Mouse (Mus musculus) heart, postnatal 10 days (tissue): Measurements from ENCODE around the gene Gyg. TPM values are rescaled to one million over a fixed set of nuclear protein-coding genes. Genes with fewer than 3 reads are reported as not detected.
A peak's percentile ranks its signal among the peaks of the same experiment; 100 is the strongest.

Experiments used
- DNase-seq, 2 experiments: peaks; one replicate each; pipeline ENCODE4 v3.0.0; 2021
- intact Hi-C: fragments of 180-260 bp; cut with DNase I; formaldehyde crosslinking; loops from one replicate; pipeline ENCODE4 v1.15.1; 2025
- total RNA-seq, 2 experiments: library from RNA; stranded (reverse); gene quantifications; 2 replicates each; pipeline ENCODE4 v1.2.3; 2021

Gene Gyg
- total RNA-seq = 100 to 1,000 TPM; 135 to 143 TPM

GRCm38 (mm10) chr3:20154531-20155367 lies at the start of gene Gyg:
Gene Gyg (minus strand): TSS chr3:20155317.
- intact Hi-C loops = loop anchor here (2.0 to 10.0 kb wide), 3 partner anchors 44 to 530 kb away; partner anchors contain the start of gene 1700064H15Rik
- DNase-seq = peak; percentile 73 to 79

GRCm38 (mm10) chr3:20198869-20199268 lies 43.8 kb upstream of the Gyg start:
- peak; percentile 50 to 75 for DNase-seq
- intact Hi-C loops = loop anchor here (1.0 to 10.0 kb wide), 5 partner anchors 44 to 674 kb away; partner anchors contain the start of gene Gyg

- DNase-seq = peak in 1 of 2 experiments; percentile 9
- intact Hi-C loops = loop anchor here (2.0 to 10.0 kb wide), 4 partner anchors 43 to 673 kb away; partner anchors contain the start of gene Gyg
Measured at GRCm38 (mm10) chr3:20197878-20198277, 42.8 kb upstream of the Gyg start.

GRCm38 (mm10) chr3:20188976-20189675 lies 34.0 kb upstream of the Gyg start:
- DNase-seq = no peak
- intact Hi-C loops = no loop called here

GRCm38 (mm10) chr3:20172394-20172793 lies 17.3 kb upstream of the Gyg start:
- intact Hi-C loops = no loop called here
- DNase-seq = no peak

- intact Hi-C loops = no loop called here
- DNase-seq = no peak
Measured at GRCm38 (mm10) chr3:20167487-20167886, 12.4 kb upstream of the Gyg start.

- intact Hi-C loops = loop anchor here (2.0 to 10.0 kb wide), 2 partner anchors 43 to 531 kb away; partner anchors contain the start of gene 1700064H15Rik
- DNase-seq = no peak
Measured at GRCm38 (mm10) chr3:20155476-20155875, 359 bp upstream of the Gyg start.

- no peak for DNase-seq
- intact Hi-C loops = loop anchor here (5.0 to 10.0 kb wide), 2 partner anchors 69 to 527 kb away; partner anchors contain the start of gene 1700064H15Rik
Measured at GRCm38 (mm10) chr3:20151651-20152050, 3.5 kb downstream of the Gyg start.

GRCm38 (mm10) chr3:20150511-20150910 lies 4.6 kb downstream of the Gyg start:
- no peak for DNase-seq
- intact Hi-C loops = loop anchor here (5.0 to 10.0 kb wide), 2 partner anchors 68 to 526 kb away; partner anchors contain the start of gene 1700064H15Rik

GRCm38 (mm10) chr3:20147647-20148046 lies 7.5 kb downstream of the Gyg start:
- intact Hi-C loops = no loop called here
- no peak for DNase-seq

- intact Hi-C loops = no loop called here
Measured at GRCm38 (mm10) chr3:20146884-20147395, 8.2 kb downstream of the Gyg start.

GRCm38 (mm10) chr3:20145696-20146113 lies 9.4 kb downstream of the Gyg start:
- intact Hi-C loops = no loop called here
- no peak for DNase-seq

More at GRCm38 (mm10) chr3:20146884-20147395, 8.2 kb downstream of the Gyg start:
- no peak for DNase-seq

GRCm38 (mm10) chr3:20144401-20144800 lies 10.7 kb downstream of the Gyg start:
- DNase-seq = peak in 1 of 2 experiments; percentile 6
- intact Hi-C loops = no loop called here

- intact Hi-C loops = no loop called here
- no peak for DNase-seq
Measured at GRCm38 (mm10) chr3:20143726-20144125, 11.4 kb downstream of the Gyg start.

- DNase-seq = no peak
- intact Hi-C loops = no loop called here
Measured at GRCm38 (mm10) chr3:20142576-20142975, 12.5 kb downstream of the Gyg start.

GRCm38 (mm10) chr3:20142101-20142500 lies 13.0 kb downstream of the Gyg start:
- intact Hi-C loops = no loop called here
- no peak for DNase-seq

- intact Hi-C loops = no loop called here
- DNase-seq = peak in 1 of 2 experiments; percentile 11
Measured at GRCm38 (mm10) chr3:20141679-20142078, 13.4 kb downstream of the Gyg start.

GRCm38 (mm10) chr3:20141240-20141639 lies 13.9 kb downstream of the Gyg start:
- intact Hi-C loops = no loop called here
- no peak for DNase-seq

- DNase-seq = no peak
- intact Hi-C loops = no loop called here
Measured at GRCm38 (mm10) chr3:20136868-20137581, 18.1 kb downstream of the Gyg start.

- intact Hi-C loops = no loop called here
- no peak for DNase-seq
Measured at GRCm38 (mm10) chr3:20134545-20134944, 20.6 kb downstream of the Gyg start.
